Mouse (Mus musculus): ENCODE measurements around the gene Rpl36a-ps1. TPM values are rescaled to one million over a fixed set of nuclear protein-coding genes. Genes with fewer than 3 reads are reported as not detected.

Rpl36a-ps1 gene
- polyA plus RNA-seq, 1 experiment from 2014 or later: 1.1 TPM

- ATAC-seq: no peak; the same call in 1 of the 2 replicates
Measured at GRCm38 (mm10) chr14:99029987-99030386, 35.9 kb upstream of the Rpl36a-ps1 start.

GRCm38 (mm10) chr14:99022346-99023086 is 28.4 kb upstream of the Rpl36a-ps1 start:
- WGBS: 42% methylated on average over 12 of the region's 12 CpGs
- Histone ChIP-seq H3K27ac (ENCODE audit: low read depth, low read length) (no peak overlapping the region), H3K4me1 (ENCODE audit: control insufficient read depth, insufficient read depth, low read depth, low read length) (no peaks in the 10 kb centered on the region), H3K4me3 (ENCODE audit: low read length) (peak overlapping the region; percentile 33), H3K9ac (ENCODE audit: low read depth, low read length) (peak overlapping the region; percentile 55; the same call in 1 of the 2 replicates), H3K9me3 (ENCODE audit: control insufficient read depth, low read length) (no peaks in the 10 kb centered on the region), H3K36me3 (ENCODE audit: control insufficient read depth, insufficient read depth, low read length) (no peaks in the 10 kb centered on the region), H3K4me2 (ENCODE audit: low read length) (peak overlapping the region; percentile 54), H3K27me3 (replicated peaks; ENCODE audit: control insufficient read depth, insufficient read depth, low read length) (no peaks in the 10 kb centered on the region)
- peak; percentile 69 for ATAC-seq

More at GRCm38 (mm10) chr14:99029987-99030386, 35.9 kb upstream of the Rpl36a-ps1 start:
- Histone ChIP-seq H3K36me3 (ENCODE audit: control insufficient read depth, insufficient read depth, low read length) (peaks cover 5% of the 10 kb centered on the region; the same call in 1 of the 2 replicates), H3K4me3 (ENCODE audit: low read length) (no peak overlapping the region), H3K4me2 (ENCODE audit: low read length) (no peak overlapping the region), H3K9ac (ENCODE audit: low read depth, low read length) (no peak overlapping the region), H3K27ac (ENCODE audit: low read depth, low read length) (no peak overlapping the region), H3K4me1 (ENCODE audit: control insufficient read depth, insufficient read depth, low read depth, low read length) (no peaks in the 10 kb centered on the region), H3K27me3 (replicated peaks; ENCODE audit: control insufficient read depth, insufficient read depth, low read length) (no peaks in the 10 kb centered on the region), H3K9me3 (ENCODE audit: control insufficient read depth, low read length) (no peaks in the 10 kb centered on the region)
- WGBS: 75% methylated on average over 5 of the region's 5 CpGs

GRCm38 (mm10) chr14:99019136-99019808 is 25.2 kb upstream of the Rpl36a-ps1 start:
- H3K4me3 ChIP-seq (ENCODE audit: low read length): no peak overlapping the region

GRCm38 (mm10) chr14:99018691-99019090 is 24.6 kb upstream of the Rpl36a-ps1 start:
- Histone ChIP-seq H3K4me3 (ENCODE audit: low read length) (no peak overlapping the region), H3K9me3 (ENCODE audit: control insufficient read depth, low read length) (no peaks in the 10 kb centered on the region), H3K4me1 (ENCODE audit: control insufficient read depth, insufficient read depth, low read depth, low read length) (no peaks in the 10 kb centered on the region), H3K9ac (ENCODE audit: low read depth, low read length) (no peak overlapping the region), H3K36me3 (ENCODE audit: control insufficient read depth, insufficient read depth, low read length) (no peaks in the 10 kb centered on the region), H3K27me3 (replicated peaks; ENCODE audit: control insufficient read depth, insufficient read depth, low read length) (no peaks in the 10 kb centered on the region), H3K4me2 (ENCODE audit: low read length) (no peak overlapping the region), H3K27ac (ENCODE audit: low read depth, low read length) (no peak overlapping the region)
- 86% methylated on average over 7 of the region's 7 CpGs for WGBS
- ATAC-seq: no peak

More at GRCm38 (mm10) chr14:99019136-99019808, 25.2 kb upstream of the Rpl36a-ps1 start:
- no peak overlapping the region for H3K9ac ChIP-seq (ENCODE audit: low read depth, low read length)
- no peak for ATAC-seq
- H3K9me3 ChIP-seq (ENCODE audit: control insufficient read depth, low read length): no peaks in the 10 kb centered on the region
- H3K27ac ChIP-seq (ENCODE audit: low read depth, low read length): no peak overlapping the region
- H3K36me3 ChIP-seq (ENCODE audit: control insufficient read depth, insufficient read depth, low read length): no peaks in the 10 kb centered on the region
- WGBS: 60% methylated on average over 10 of the region's 10 CpGs
- no peaks in the 10 kb centered on the region for H3K4me1 ChIP-seq (ENCODE audit: control insufficient read depth, insufficient read depth, low read depth, low read length)
- no peak overlapping the region for H3K4me2 ChIP-seq (ENCODE audit: low read length)
- H3K27me3 ChIP-seq (replicated peaks; ENCODE audit: control insufficient read depth, insufficient read depth, low read length): no peaks in the 10 kb centered on the region

- ATAC-seq: no peak
- no peaks in the 10 kb centered on the region for H3K4me1 ChIP-seq (ENCODE audit: control insufficient read depth, insufficient read depth, low read depth, low read length)
Measured at GRCm38 (mm10) chr14:99010920-99011313, 16.8 kb upstream of the Rpl36a-ps1 start.

GRCm38 (mm10) chr14:99010224-99010919 is 16.3 kb upstream of the Rpl36a-ps1 start:
- Histone ChIP-seq H3K36me3 (ENCODE audit: control insufficient read depth, insufficient read depth, low read length) (no peaks in the 10 kb centered on the region), H3K9ac (ENCODE audit: low read depth, low read length) (no peak overlapping the region), H3K4me1 (ENCODE audit: control insufficient read depth, insufficient read depth, low read depth, low read length) (no peaks in the 10 kb centered on the region), H3K9me3 (ENCODE audit: control insufficient read depth, low read length) (no peaks in the 10 kb centered on the region), H3K4me3 (ENCODE audit: low read length) (no peak overlapping the region), H3K27me3 (replicated peaks; ENCODE audit: control insufficient read depth, insufficient read depth, low read length) (no peaks in the 10 kb centered on the region), H3K27ac (ENCODE audit: low read depth, low read length) (no peak overlapping the region), H3K4me2 (ENCODE audit: low read length) (no peak overlapping the region)
- ATAC-seq: no peak
- 59% methylated on average over 8 of the region's 8 CpGs for WGBS

More at GRCm38 (mm10) chr14:99010920-99011313, 16.8 kb upstream of the Rpl36a-ps1 start:
- WGBS: 65% methylated on average over 2 of the region's 2 CpGs
- Histone ChIP-seq H3K36me3 (ENCODE audit: control insufficient read depth, insufficient read depth, low read length) (no peaks in the 10 kb centered on the region), H3K9me3 (ENCODE audit: control insufficient read depth, low read length) (no peaks in the 10 kb centered on the region), H3K4me2 (ENCODE audit: low read length) (no peak overlapping the region), H3K4me3 (ENCODE audit: low read length) (no peak overlapping the region), H3K27ac (ENCODE audit: low read depth, low read length) (no peak overlapping the region), H3K9ac (ENCODE audit: low read depth, low read length) (no peak overlapping the region), H3K27me3 (replicated peaks; ENCODE audit: control insufficient read depth, insufficient read depth, low read length) (no peaks in the 10 kb centered on the region)

GRCm38 (mm10) chr14:98992482-98992881 is 1.6 kb downstream of the Rpl36a-ps1 start:
- ATAC-seq: no peak
- no peaks in the 10 kb centered on the region for H3K27me3 ChIP-seq (replicated peaks; ENCODE audit: control insufficient read depth, insufficient read depth, low read length)
- H3K4me3 ChIP-seq (ENCODE audit: low read length): no peak overlapping the region
- no peak overlapping the region for H3K27ac ChIP-seq (ENCODE audit: low read depth, low read length)
- 87% methylated on average over 2 of the region's 2 CpGs for WGBS
- no peak overlapping the region for H3K4me2 ChIP-seq (ENCODE audit: low read length)
- no peak overlapping the region for H3K9ac ChIP-seq (ENCODE audit: low read depth, low read length)
- H3K4me1 ChIP-seq (ENCODE audit: control insufficient read depth, insufficient read depth, low read depth, low read length): no peaks in the 10 kb centered on the region
- H3K36me3 ChIP-seq (ENCODE audit: control insufficient read depth, insufficient read depth, low read length): no peaks in the 10 kb centered on the region
- no peaks in the 10 kb centered on the region for H3K9me3 ChIP-seq (ENCODE audit: control insufficient read depth, low read length)

GRCm38 (mm10) chr14:98990636-98991035 is 3.5 kb downstream of the Rpl36a-ps1 start:
- WGBS: 75% methylated on average over 3 of the region's 3 CpGs
- Histone ChIP-seq H3K4me2 (ENCODE audit: low read length) (no peak overlapping the region), H3K4me3 (ENCODE audit: low read length) (no peak overlapping the region), H3K36me3 (ENCODE audit: control insufficient read depth, insufficient read depth, low read length) (no peaks in the 10 kb centered on the region), H3K4me1 (ENCODE audit: control insufficient read depth, insufficient read depth, low read depth, low read length) (no peaks in the 10 kb centered on the region), H3K9me3 (ENCODE audit: control insufficient read depth, low read length) (no peaks in the 10 kb centered on the region), H3K27me3 (replicated peaks; ENCODE audit: control insufficient read depth, insufficient read depth, low read length) (no peaks in the 10 kb centered on the region), H3K9ac (ENCODE audit: low read depth, low read length) (no peak overlapping the region), H3K27ac (ENCODE audit: low read depth, low read length) (no peak overlapping the region)
- no peak for ATAC-seq

- no peaks in the 10 kb centered on the region for H3K9me3 ChIP-seq (ENCODE audit: control insufficient read depth, low read length)
- no peak for ATAC-seq
- H3K4me2 ChIP-seq (ENCODE audit: low read length): no peak overlapping the region
- 39% methylated on average over 3 of the region's 3 CpGs for WGBS
- no peaks in the 10 kb centered on the region for H3K36me3 ChIP-seq (ENCODE audit: control insufficient read depth, insufficient read depth, low read length)
- no peak overlapping the region for H3K4me3 ChIP-seq (ENCODE audit: low read length)
- no peak overlapping the region for H3K27ac ChIP-seq (ENCODE audit: low read depth, low read length)
- no peak overlapping the region for H3K9ac ChIP-seq (ENCODE audit: low read depth, low read length)
- no peaks in the 10 kb centered on the region for H3K27me3 ChIP-seq (replicated peaks; ENCODE audit: control insufficient read depth, insufficient read depth, low read length)
- no peaks in the 10 kb centered on the region for H3K4me1 ChIP-seq (ENCODE audit: control insufficient read depth, insufficient read depth, low read depth, low read length)
Measured at GRCm38 (mm10) chr14:98989818-98990217, 4.3 kb downstream of the Rpl36a-ps1 start.

Measured in hindbrain, embryonic 16.5 days (tissue).